Comparison of ENCODE assay signal across 12 mouse cellular contexts in genomic region chr13:101909026-101909425, GRCm38 (mm10).
DNase-seq lines count a peak whose midpoint lies in the region; ATAC-seq and TF ChIP-seq lines count a peak whose summit lies in the region.
"Had no signal": no experiment of that assay in that cellular context is flagged by ENCODE, and none has a peak within 500 bp of the region (broad histone marks: within the 10 kb centered on the region; RNA-seq: fewer than 3 reads in every experiment).

No protein-coding gene starts in this region.

- H3K4me3 ChIP-seq in forebrain, embryonic 14.5 days (ENCODE audit: low read depth, low read length), result no peak overlapping the region
- H3K4me3 ChIP-seq in forebrain, embryonic 12.5 days (replicated peaks), result no peak overlapping the region
- no peak overlapping the region for H3K4me3 ChIP-seq in left cerebral cortex, adult 2 months
- no peak overlapping the region for H3K4me3 ChIP-seq in midbrain, postnatal 0 days (ENCODE audit: low read depth, low read length)
- H3K4me3 ChIP-seq: embryonic facial prominence, embryonic 12.5 days; heart, embryonic 15.5 days; megakaryocyte, embryonic 14.5 days had no signal

- peak; percentile 37 for DNase-seq in forebrain, embryonic 14.5 days (ENCODE audit: low spot score)
- DNase-seq in right cerebral cortex, adult 18-20 months, result peak; percentile 60
- DNase-seq in right cerebral cortex, postnatal 25 days, result no peak
- DNase-seq in left cerebral cortex, adult 2 months (ENCODE audit: extremely low spot score in 1 of 2, low spot score in 2 of 2), result peak; percentile 16 to 37
- peak; percentile 53 for DNase-seq in skeletal muscle tissue, adult 2 months (ENCODE audit: low read depth, low spot score)
- DNase-seq in kidney, postnatal 10 days, result no peak
- no peak for DNase-seq in midbrain, postnatal 0 days (ENCODE audit: low spot score)
- DNase-seq: kidney, postnatal 25 days had no signal

- no peak for TF ChIP-seq CTCF in left cerebral cortex, adult 2 months (IDR thresholded peaks at IDR 0.05)
- TF ChIP-seq CTCF in midbrain, postnatal 0 days (IDR thresholded peaks at IDR 0.05), result no peak

- H3K27ac ChIP-seq in forebrain, embryonic 14.5 days (ENCODE audit: low read depth, low read length), result no peak overlapping the region
- H3K27ac ChIP-seq in forebrain, embryonic 12.5 days, result no peak overlapping the region
- no peak overlapping the region for H3K27ac ChIP-seq in left cerebral cortex, adult 2 months
- H3K27ac ChIP-seq in midbrain, postnatal 0 days (ENCODE audit: low read depth, low read length), result no peak overlapping the region
- H3K27ac ChIP-seq: embryonic facial prominence, embryonic 12.5 days; heart, embryonic 15.5 days had no signal

- no peaks in the 10 kb centered on the region for H3K36me3 ChIP-seq in forebrain, embryonic 14.5 days (ENCODE audit: control insufficient read depth, insufficient read depth, low read length)
- H3K36me3 ChIP-seq in forebrain, embryonic 12.5 days (replicated peaks), result no peaks in the 10 kb centered on the region
- no peaks in the 10 kb centered on the region for H3K36me3 ChIP-seq in midbrain, postnatal 0 days (ENCODE audit: insufficient read depth, low read length)
- H3K36me3 ChIP-seq: embryonic facial prominence, embryonic 12.5 days; heart, embryonic 15.5 days had no signal

- ATAC-seq in forebrain, embryonic 14.5 days, result no peak
- ATAC-seq in forebrain, embryonic 12.5 days (ENCODE audit: low FRiP score), result no peak
- ATAC-seq in midbrain, postnatal 0 days (ENCODE audit: low FRiP score), result no peak

- H3K4me1 ChIP-seq in forebrain, embryonic 14.5 days (ENCODE audit: control insufficient read depth, insufficient read depth, low read length), result peaks cover 3% of the 10 kb centered on the region; the same call in 1 of the 2 replicates
- no peaks in the 10 kb centered on the region for H3K4me1 ChIP-seq in forebrain, embryonic 12.5 days
- H3K4me1 ChIP-seq in midbrain, postnatal 0 days (ENCODE audit: insufficient read depth, low read length), result no peaks in the 10 kb centered on the region
- H3K4me1 ChIP-seq: megakaryocyte, embryonic 14.5 days had no signal

- intact Hi-C loops in left cerebral cortex, adult 2 months (cut with DNase I), result no loop called here

- no peak overlapping the region for H3K9ac ChIP-seq in forebrain, embryonic 14.5 days (ENCODE audit: low read length)
- H3K9ac ChIP-seq in forebrain, embryonic 12.5 days, result no peak overlapping the region
- no peak overlapping the region for H3K9ac ChIP-seq in midbrain, postnatal 0 days (replicated peaks; ENCODE audit: low read length, poor library complexity, severe bottlenecking)
- H3K9ac ChIP-seq: embryonic facial prominence, embryonic 12.5 days; heart, embryonic 15.5 days had no signal

- no peaks in the 10 kb centered on the region for H3K9me3 ChIP-seq in forebrain, embryonic 14.5 days (replicated peaks; ENCODE audit: control insufficient read depth, low read length)
- no peaks in the 10 kb centered on the region for H3K9me3 ChIP-seq in forebrain, embryonic 12.5 days
- no peaks in the 10 kb centered on the region for H3K9me3 ChIP-seq in midbrain, postnatal 0 days (ENCODE audit: low read length)
- H3K9me3 ChIP-seq: embryonic facial prominence, embryonic 12.5 days; heart, embryonic 15.5 days had no signal

- H3K27me3 ChIP-seq in forebrain, embryonic 14.5 days (replicated peaks; ENCODE audit: control insufficient read depth, insufficient read depth, low read length), result no peaks in the 10 kb centered on the region
- no peaks in the 10 kb centered on the region for H3K27me3 ChIP-seq in forebrain, embryonic 12.5 days
- H3K27me3 ChIP-seq in midbrain, postnatal 0 days (ENCODE audit: insufficient read depth, low read length), result no peaks in the 10 kb centered on the region
- H3K27me3 ChIP-seq: embryonic facial prominence, embryonic 12.5 days; heart, embryonic 15.5 days; megakaryocyte, embryonic 14.5 days had no signal

- WGBS in forebrain, embryonic 14.5 days, result 83% methylated on average over 5 of the region's 5 CpGs
- WGBS in forebrain, embryonic 12.5 days, result 86% methylated on average over 5 of the region's 5 CpGs
- 87% methylated on average over 5 of the region's 5 CpGs for WGBS in midbrain, postnatal 0 days

- H3K4me2 ChIP-seq in forebrain, embryonic 14.5 days (ENCODE audit: low read length), result no peak overlapping the region
- no peak overlapping the region for H3K4me2 ChIP-seq in forebrain, embryonic 12.5 days
- H3K4me2 ChIP-seq in midbrain, postnatal 0 days (ENCODE audit: low read depth, low read length, poor library complexity, severe bottlenecking), result no peak overlapping the region
- H3K4me2 ChIP-seq: embryonic facial prominence, embryonic 12.5 days; heart, embryonic 15.5 days had no signal

Comparison
In these comparisons a context has a peak if more than half of its experiments do, and no peak if none do; other contexts are left out.
1. DNase-seq: peak in forebrain, embryonic 14.5 days (single experiment), right cerebral cortex, adult 18-20 months (single experiment), left cerebral cortex, adult 2 months (2 of 2) and skeletal muscle tissue, adult 2 months (single experiment); none in right cerebral cortex, postnatal 25 days (single experiment), kidney, postnatal 10 days (single experiment) and midbrain, postnatal 0 days (single experiment).